Mouse (Mus musculus) CD4-positive, CD25-positive, alpha-beta regulatory T cell, adult 4 months (primary cell): ENCODE results near the gene Ophn1. TPM values are rescaled to one million over a fixed set of nuclear protein-coding genes. Genes with fewer than 3 reads are reported as not detected.

ENCODE experiments used
- ATAC-seq: one replicate; pipeline ENCODE4 v1.8.0; 2017
- polyA plus RNA-seq, 2 experiments: library from polyadenylated mRNA; unstranded; fragments of 100-300 nt; shearing (Covaris generic); gene quantifications; one replicate each; pipeline ENCODE4 v1.2.1; 2017

Gene Ophn1
- polyA plus RNA-seq, 2 experiments from 2014 or later: 0.07 TPM; not detected in 1

GRCm38 (mm10) chrX:98774247-98774950, 116.4 kb downstream of the Ophn1 start:
- no peak for ATAC-seq

- no peak for ATAC-seq
Measured at GRCm38 (mm10) chrX:98755089-98755488, 135.7 kb downstream of the Ophn1 start.

GRCm38 (mm10) chrX:98751279-98751817, 139.5 kb downstream of the Ophn1 start:
- no peak for ATAC-seq

DNA sequence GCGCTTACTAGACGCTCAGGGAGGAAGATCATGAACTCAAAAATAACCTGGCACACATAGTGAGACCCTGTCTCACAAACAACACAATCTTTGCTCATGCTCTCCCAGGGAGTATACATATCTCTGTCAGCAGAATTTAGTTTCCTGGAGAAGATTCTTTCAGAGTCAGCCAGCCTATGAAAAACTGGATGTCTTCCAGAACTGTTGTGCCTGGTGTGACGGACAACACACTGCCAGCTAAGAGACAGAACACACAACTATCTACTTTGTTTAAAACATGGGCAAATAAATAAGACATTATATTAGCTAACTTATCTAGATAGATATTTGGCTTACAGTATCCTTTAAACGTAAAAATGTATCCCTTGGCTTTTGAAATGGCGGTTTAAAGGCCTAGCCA, 154.1 kb downstream of the Ophn1 start:
- no peak for ATAC-seq

GRCm38 (mm10) chrX:98722991-98723390, 167.8 kb downstream of the Ophn1 start:
- no peak for ATAC-seq

GRCm38 (mm10) chrX:98707766-98708165, 183.1 kb downstream of the Ophn1 start:
- ATAC-seq: no peak

DNA sequence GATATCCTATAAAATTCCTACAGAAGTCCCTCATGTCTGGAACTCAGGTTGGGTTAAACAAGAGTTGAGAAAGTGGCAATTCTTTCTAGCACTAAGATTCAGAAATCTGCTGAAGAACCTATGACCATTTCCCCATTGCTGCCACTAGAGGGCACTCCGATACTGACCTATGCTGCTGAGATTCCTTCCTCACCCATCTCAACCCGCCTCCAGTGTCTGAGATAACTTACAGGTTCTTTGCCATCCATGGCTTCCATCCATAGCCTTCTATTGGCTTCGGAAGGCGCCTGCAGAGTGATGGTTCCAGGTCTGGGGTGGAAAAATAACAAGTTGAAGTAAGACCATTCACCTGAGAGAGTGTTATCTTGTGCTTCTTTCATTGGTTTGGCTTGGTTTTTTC, 189.2 kb downstream of the Ophn1 start:
- ATAC-seq: no peak

GRCm38 (mm10) chrX:98682603-98683002, 208.2 kb downstream of the Ophn1 start:
- no peak for ATAC-seq

GRCm38 (mm10) chrX:98681281-98681680, 209.5 kb downstream of the Ophn1 start:
- no peak for ATAC-seq

GRCm38 (mm10) chrX:98670988-98671387, 219.8 kb downstream of the Ophn1 start:
- ATAC-seq: no peak

DNA sequence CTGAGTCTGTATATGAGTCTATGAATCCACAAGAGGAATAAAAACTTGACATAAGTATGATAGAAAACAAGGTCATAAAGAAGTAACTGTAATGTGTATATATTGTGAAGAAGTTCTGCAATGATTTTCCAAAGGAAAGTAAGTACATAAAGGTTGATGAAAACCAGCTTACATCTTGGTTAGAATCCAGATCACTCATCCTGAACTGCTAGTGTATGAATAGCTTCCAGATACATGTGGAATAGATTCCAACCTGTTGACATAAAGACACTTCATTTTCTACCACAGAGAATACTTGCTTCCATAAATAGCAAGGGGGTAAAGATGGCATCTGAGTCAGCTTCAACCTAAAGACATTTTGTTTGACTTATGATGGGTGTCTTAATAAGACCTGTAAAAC, 239.4 kb downstream of the Ophn1 start:
- no peak for ATAC-seq

GRCm38 (mm10) chrX:98628666-98629404, 262.0 kb downstream of the Ophn1 start:
- no peak for ATAC-seq

- ATAC-seq: peak; percentile 39
Measured at GRCm38 (mm10) chrX:98618865-98619264, 272.0 kb downstream of the Ophn1 start.

DNA sequence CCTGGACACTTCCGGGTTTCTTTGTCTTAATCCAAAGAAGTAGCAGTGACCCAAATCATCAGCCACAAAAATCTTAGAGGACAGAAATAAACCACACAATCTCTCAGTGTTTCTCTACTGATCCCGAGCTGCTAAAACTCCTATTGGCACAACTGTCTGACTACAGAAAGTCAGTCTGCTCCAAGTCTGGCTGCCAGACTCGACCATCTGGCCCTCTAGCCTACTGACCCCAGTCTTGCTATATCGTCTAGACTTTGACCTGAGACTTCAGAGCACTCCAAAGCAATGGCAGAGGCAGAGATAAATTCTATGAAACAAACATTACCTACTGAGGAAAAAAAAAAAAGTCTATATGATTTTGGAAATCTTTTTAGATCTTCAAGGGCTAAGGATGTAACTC, 273.4 kb downstream of the Ophn1 start:
- ATAC-seq: no peak

- ATAC-seq: no peak
Measured at GRCm38 (mm10) chrX:98574201-98574600, 316.6 kb downstream of the Ophn1 start.

DNA sequence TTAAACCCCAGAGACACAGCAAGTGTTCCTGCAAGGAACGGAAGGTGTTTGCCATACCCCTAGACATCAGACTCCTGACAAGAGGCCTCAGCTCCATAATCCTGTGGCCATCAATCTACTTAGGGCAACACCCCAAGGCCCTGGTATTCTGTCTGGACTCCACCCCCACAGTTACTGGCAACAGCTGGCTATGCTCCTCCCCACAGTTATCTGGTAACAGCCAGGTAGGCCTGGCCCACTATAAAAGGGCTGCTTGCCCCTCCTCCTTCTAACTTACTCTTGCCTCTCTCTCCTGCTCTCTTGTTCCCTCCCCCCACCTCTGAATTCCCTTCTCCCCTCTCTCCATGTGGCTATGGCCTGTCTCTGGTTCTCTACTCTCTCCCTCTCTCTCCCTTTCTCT, 344.4 kb downstream of the Ophn1 start:
- ATAC-seq: no peak

- no peak for ATAC-seq
Measured at GRCm38 (mm10) chrX:98515329-98515728, 375.5 kb downstream of the Ophn1 start.

DNA sequence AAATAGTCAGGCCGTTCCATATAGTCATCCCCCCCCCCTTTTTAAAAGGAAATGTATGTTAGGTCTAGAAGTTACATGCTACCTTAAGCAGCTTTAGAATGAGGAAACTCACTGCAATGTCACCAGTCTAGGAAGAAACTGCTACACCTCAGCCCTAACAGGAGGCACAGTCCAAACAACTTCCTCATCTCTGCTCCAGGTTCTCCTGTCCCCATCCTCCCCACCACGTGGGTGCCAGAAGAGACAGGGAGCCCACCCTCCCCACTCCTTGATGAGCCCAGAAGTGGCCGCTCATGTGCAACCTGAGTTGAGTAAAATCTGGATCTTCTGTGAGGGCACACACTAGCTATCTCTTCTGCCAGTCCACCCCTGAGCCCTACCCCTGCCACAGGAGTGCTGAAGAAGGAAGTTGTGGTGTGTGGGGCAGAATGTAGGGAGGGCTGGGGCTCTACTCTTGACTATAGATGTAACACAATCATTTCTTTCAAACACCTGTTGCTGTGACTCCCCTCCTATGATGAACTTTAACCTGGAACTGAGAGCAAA, 376.4 kb downstream of the Ophn1 start:
- no peak for ATAC-seq

Other genes with a start within 250 kb of the Ophn1 start
- gene Yipf6, start 45.3 kb upstream of the Ophn1 start, polyA plus RNA-seq: 10 to 100 TPM; 26.3 to 27.9 TPM
- gene Stard8, start 112.2 kb upstream of the Ophn1 start, polyA plus RNA-seq: under 1 TPM; 0.56 to 0.58 TPM
- gene Efnb1, start 245.1 kb upstream of the Ophn1 start, polyA plus RNA-seq: under 1 TPM; 0.18 to 0.32 TPM